In the genomic region with DNA sequence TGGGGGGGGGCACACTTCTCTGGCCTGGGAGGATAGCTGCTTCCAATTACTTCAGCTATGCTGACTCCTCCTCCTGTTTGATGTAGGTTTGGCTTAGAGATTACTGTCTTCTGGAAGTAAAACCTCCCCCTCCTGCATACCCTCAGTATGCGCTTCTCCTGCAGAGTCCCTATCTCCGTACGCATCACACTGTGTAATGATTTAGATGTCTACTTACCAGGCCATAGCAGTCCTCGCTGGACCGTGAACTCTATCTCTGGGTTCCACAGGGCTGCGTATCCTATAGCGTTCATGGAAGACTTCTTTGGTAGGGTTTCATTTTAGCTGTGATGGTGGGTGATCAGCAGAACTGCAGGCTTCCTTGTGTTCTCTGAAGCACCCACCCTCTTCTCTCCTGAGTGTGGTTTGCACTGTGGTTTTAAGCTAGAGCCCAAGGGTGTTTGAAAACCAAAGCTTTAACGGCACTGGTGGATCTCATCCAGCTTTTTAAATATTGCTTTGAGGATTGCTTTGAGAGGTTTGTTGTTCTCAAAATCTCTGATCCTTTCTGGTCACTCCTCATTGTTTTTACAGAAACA, we compare ENCODE assay signal across 17 mouse cellular contexts.
DNase-seq lines count a peak whose midpoint lies in the region; ATAC-seq and TF ChIP-seq lines count a peak whose summit lies in the region.
"Had no signal": no experiment of that assay in that cellular context is flagged by ENCODE, and none has a peak within 500 bp of the region (broad histone marks: within the 10 kb centered on the region; RNA-seq: fewer than 3 reads in every experiment).

No protein-coding gene starts in this region.

- peaks cover 15% of the 10 kb centered on the region for H3K4me1 ChIP-seq in hindbrain, embryonic 15.5 days (replicated peaks)
- H3K4me1 ChIP-seq in hindbrain, postnatal 0 days (ENCODE audit: insufficient read depth, low read length) = peaks cover 8% of the 10 kb centered on the region
- H3K4me1 ChIP-seq in liver, embryonic 12.5 days = peaks cover 44% of the 10 kb centered on the region
- H3K4me1 ChIP-seq in liver, postnatal 0 days (ENCODE audit: insufficient read depth) = peaks cover 7% of the 10 kb centered on the region
- peaks cover 10% of the 10 kb centered on the region for H3K4me1 ChIP-seq in embryonic facial prominence, embryonic 14.5 days (ENCODE audit: control insufficient read depth, insufficient read depth, low read length)

- no peak for DNase-seq in hindbrain, postnatal 0 days (ENCODE audit: low spot score)
- no peak for DNase-seq in liver, postnatal 0 days
- no peak for DNase-seq in embryonic facial prominence, embryonic 14.5 days (ENCODE audit: low spot score)
- no peak for DNase-seq in urinary bladder, adult 18-20 months (ENCODE audit: low spot score in 2 of 2)
- DNase-seq: cerebellum, adult 8-10 months; embryo, embryonic 11 days; gastrocnemius, postnatal 10 days; kidney, postnatal 4 days; spleen, adult 18-20 months; thymus, adult 18-20 months had no signal

- ATAC-seq in hindbrain, embryonic 15.5 days (ENCODE audit: low FRiP score, low read depth) = 0 out of 2 replicates have a peak, but pooled peaks have one; percentile 46
- no peak for ATAC-seq in hindbrain, postnatal 0 days
- no peak for ATAC-seq in liver, embryonic 12.5 days
- no peak for ATAC-seq in liver, postnatal 0 days
- ATAC-seq in embryonic facial prominence, embryonic 14.5 days (ENCODE audit: low read depth) = 0 out of 2 replicates have a peak, but pooled peaks have one; percentile 22
- ATAC-seq in megakaryocyte-erythroid progenitor cell, adult 5-6 weeks (replicated peaks; ENCODE audit: low FRiP score, low TSS enrichment, poor library complexity, severe bottlenecking) = peak; percentile 19
- ATAC-seq: intestine, embryonic 15.5 days had no signal

- H3K9me3 ChIP-seq in hindbrain, embryonic 15.5 days = no peaks in the 10 kb centered on the region
- no peaks in the 10 kb centered on the region for H3K9me3 ChIP-seq in hindbrain, postnatal 0 days (ENCODE audit: low read length)
- H3K9me3 ChIP-seq in liver, embryonic 12.5 days (replicated peaks) = 0 out of 2 replicates have a peak, but pooled peaks cover 6% of the 10 kb centered on the region
- no peaks in the 10 kb centered on the region for H3K9me3 ChIP-seq in liver, postnatal 0 days (ENCODE audit: low read length)
- H3K9me3 ChIP-seq in embryonic facial prominence, embryonic 14.5 days (ENCODE audit: control insufficient read depth, low read length) = peaks cover 5% of the 10 kb centered on the region; the same call in 1 of the 2 replicates
- H3K9me3 ChIP-seq: intestine, embryonic 15.5 days; neural tube, embryonic 13.5 days had no signal

- TF ChIP-seq EP300 in liver, postnatal 0 days (IDR thresholded peaks at IDR 0.05; ENCODE audit: low read depth) = no peak

- no peak overlapping the region for H3K27ac ChIP-seq in hindbrain, embryonic 15.5 days (replicated peaks)
- H3K27ac ChIP-seq in hindbrain, postnatal 0 days = no peak overlapping the region
- H3K27ac ChIP-seq in liver, embryonic 12.5 days = 0 out of 2 replicates have a peak overlapping the region, but pooled peaks have one; percentile 94
- H3K27ac ChIP-seq in liver, postnatal 0 days (ENCODE audit: low read depth) = no peak overlapping the region
- H3K27ac ChIP-seq in embryonic facial prominence, embryonic 14.5 days (replicated peaks; ENCODE audit: low read depth, low read length) = no peak overlapping the region
- H3K27ac ChIP-seq: heart, embryonic 13.5 days; intestine, embryonic 15.5 days; neural tube, embryonic 13.5 days had no signal

- no peak for TF ChIP-seq CTCF in hindbrain, postnatal 0 days (IDR thresholded peaks at IDR 0.05; ENCODE audit: low read depth)
- no peak for TF ChIP-seq CTCF in liver, postnatal 0 days (IDR thresholded peaks at IDR 0.05; ENCODE audit: low read depth)

- 66% methylated on average over 8 of the region's 8 CpGs for WGBS in hindbrain, embryonic 15.5 days
- WGBS in hindbrain, postnatal 0 days = 73% methylated on average over 8 of the region's 8 CpGs
- WGBS in liver, embryonic 12.5 days (ENCODE audit: insufficient replicate concordance) = 37% methylated on average over 8 of the region's 8 CpGs
- WGBS in liver, postnatal 0 days (ENCODE audit: insufficient replicate concordance) = 33% methylated on average over 8 of the region's 8 CpGs
- 45% methylated on average over 8 of the region's 8 CpGs for WGBS in embryonic facial prominence, embryonic 14.5 days

- no peak overlapping the region for H3K9ac ChIP-seq in hindbrain, embryonic 15.5 days
- no peak overlapping the region for H3K9ac ChIP-seq in hindbrain, postnatal 0 days (replicated peaks; ENCODE audit: low read length)
- H3K9ac ChIP-seq in liver, embryonic 12.5 days = no peak overlapping the region
- no peak overlapping the region for H3K9ac ChIP-seq in liver, postnatal 0 days (replicated peaks)
- H3K9ac ChIP-seq in embryonic facial prominence, embryonic 14.5 days (ENCODE audit: low read depth, low read length) = no peak overlapping the region
- H3K9ac ChIP-seq: heart, embryonic 13.5 days; intestine, embryonic 15.5 days; neural tube, embryonic 13.5 days had no signal

- H3K27me3 ChIP-seq in hindbrain, embryonic 15.5 days = no peaks in the 10 kb centered on the region
- H3K27me3 ChIP-seq in hindbrain, postnatal 0 days (ENCODE audit: insufficient read depth, low read length) = no peaks in the 10 kb centered on the region
- no peaks in the 10 kb centered on the region for H3K27me3 ChIP-seq in liver, embryonic 12.5 days (replicated peaks)
- no peaks in the 10 kb centered on the region for H3K27me3 ChIP-seq in liver, postnatal 0 days (ENCODE audit: insufficient read depth, low read length)
- no peaks in the 10 kb centered on the region for H3K27me3 ChIP-seq in embryonic facial prominence, embryonic 14.5 days (replicated peaks; ENCODE audit: control insufficient read depth, insufficient read depth, low read length)
- H3K27me3 ChIP-seq: heart, embryonic 13.5 days; intestine, embryonic 15.5 days; megakaryocyte, embryonic 14.5 days; neural tube, embryonic 13.5 days had no signal

- H3K4me3 ChIP-seq in hindbrain, embryonic 15.5 days = no peak overlapping the region
- no peak overlapping the region for H3K4me3 ChIP-seq in hindbrain, postnatal 0 days (ENCODE audit: low read length)
- no peak overlapping the region for H3K4me3 ChIP-seq in liver, embryonic 12.5 days
- H3K4me3 ChIP-seq in liver, postnatal 0 days (ENCODE audit: low read depth, low read length) = no peak overlapping the region
- no peak overlapping the region for H3K4me3 ChIP-seq in embryonic facial prominence, embryonic 14.5 days (ENCODE audit: low read depth, low read length)
- H3K4me3 ChIP-seq: heart, embryonic 13.5 days; intestine, embryonic 15.5 days; megakaryocyte, embryonic 14.5 days; neural tube, embryonic 13.5 days had no signal

- H3K36me3 ChIP-seq in hindbrain, embryonic 15.5 days = no peaks in the 10 kb centered on the region
- no peaks in the 10 kb centered on the region for H3K36me3 ChIP-seq in hindbrain, postnatal 0 days (ENCODE audit: insufficient read depth, low read length)
- no peaks in the 10 kb centered on the region for H3K36me3 ChIP-seq in liver, embryonic 12.5 days
- no peaks in the 10 kb centered on the region for H3K36me3 ChIP-seq in liver, postnatal 0 days (replicated peaks; ENCODE audit: insufficient read depth, low read length)
- H3K36me3 ChIP-seq in embryonic facial prominence, embryonic 14.5 days (ENCODE audit: control insufficient read depth, insufficient read depth, low read length) = no peaks in the 10 kb centered on the region
- H3K36me3 ChIP-seq: heart, embryonic 13.5 days; intestine, embryonic 15.5 days; neural tube, embryonic 13.5 days had no signal

- H3K4me2 ChIP-seq in hindbrain, embryonic 15.5 days = no peak overlapping the region
- H3K4me2 ChIP-seq in hindbrain, postnatal 0 days (ENCODE audit: low read depth, low read length) = no peak overlapping the region
- no peak overlapping the region; the same call in 1 of the 2 replicates for H3K4me2 ChIP-seq in liver, embryonic 12.5 days
- H3K4me2 ChIP-seq in liver, postnatal 0 days (ENCODE audit: low read depth, low read length) = no peak overlapping the region
- no peak overlapping the region for H3K4me2 ChIP-seq in embryonic facial prominence, embryonic 14.5 days (ENCODE audit: low read depth, low read length)
- H3K4me2 ChIP-seq: intestine, embryonic 15.5 days; neural tube, embryonic 13.5 days had no signal

Comparison
In these comparisons a context has a peak if more than half of its experiments do, and no peak if none do; other contexts are left out.
1. ATAC-seq: peak in hindbrain, embryonic 15.5 days (single experiment), embryonic facial prominence, embryonic 14.5 days (single experiment) and megakaryocyte-erythroid progenitor cell, adult 5-6 weeks (single experiment); none in hindbrain, postnatal 0 days (single experiment), liver, embryonic 12.5 days (single experiment) and liver, postnatal 0 days (single experiment).